Mouse (Mus musculus) urinary bladder, postnatal 10 days (tissue): ENCODE measurements around the gene Dlk2.

Source experiments
- DNase-seq: peaks from one replicate; pipeline ENCODE4 v3.0.0; 2022; ENCODE audit warnings: low spot score

Gene Dlk2

DNA sequence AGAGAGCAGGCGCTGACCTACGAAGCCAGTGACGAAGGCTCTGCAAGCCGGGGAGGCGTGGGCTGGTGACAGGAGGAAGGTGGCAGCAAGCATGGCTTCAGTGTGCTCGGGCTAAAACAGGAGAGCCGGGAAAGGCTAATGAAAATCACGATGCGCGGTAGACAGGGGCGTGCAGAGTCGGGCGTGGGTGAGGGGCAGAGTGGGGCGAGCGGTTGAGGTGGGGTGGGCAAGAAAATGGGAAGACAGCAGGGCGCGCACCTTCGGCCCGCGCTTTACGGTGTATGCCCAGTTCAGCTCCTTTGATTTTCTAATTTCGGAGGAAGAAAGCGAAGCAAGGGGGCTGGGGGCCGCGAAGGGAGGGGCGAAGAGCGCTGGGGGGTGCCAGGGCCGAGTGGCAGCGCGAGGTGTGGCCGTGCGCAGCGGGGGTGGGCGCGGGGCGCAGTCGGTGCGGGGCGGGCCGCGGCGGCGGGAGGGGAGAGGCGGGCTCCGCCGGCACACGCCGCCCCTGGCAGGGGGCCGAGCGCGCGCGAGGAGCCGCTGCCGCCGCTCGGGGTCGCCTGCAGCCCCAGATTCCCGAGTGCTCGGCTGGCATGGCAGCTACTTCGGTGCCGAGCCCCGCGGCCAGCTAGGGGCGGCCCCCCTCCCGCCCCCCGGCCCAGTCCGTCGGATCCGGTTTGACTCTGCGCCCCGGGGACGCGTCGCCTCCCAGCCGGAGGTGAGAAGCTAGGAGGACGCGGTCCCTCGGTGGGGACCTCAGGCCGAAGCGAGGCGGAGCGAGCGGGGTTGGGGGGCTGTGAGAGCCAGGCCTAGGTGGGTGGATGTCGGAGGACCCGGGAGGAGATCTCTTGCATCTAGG lies at the start of gene Dlk2:
Gene Dlk2, plus strand, starts transcription at position 58 of the 856 bp plus-strand sequence.
- no peak for DNase-seq

DNA sequence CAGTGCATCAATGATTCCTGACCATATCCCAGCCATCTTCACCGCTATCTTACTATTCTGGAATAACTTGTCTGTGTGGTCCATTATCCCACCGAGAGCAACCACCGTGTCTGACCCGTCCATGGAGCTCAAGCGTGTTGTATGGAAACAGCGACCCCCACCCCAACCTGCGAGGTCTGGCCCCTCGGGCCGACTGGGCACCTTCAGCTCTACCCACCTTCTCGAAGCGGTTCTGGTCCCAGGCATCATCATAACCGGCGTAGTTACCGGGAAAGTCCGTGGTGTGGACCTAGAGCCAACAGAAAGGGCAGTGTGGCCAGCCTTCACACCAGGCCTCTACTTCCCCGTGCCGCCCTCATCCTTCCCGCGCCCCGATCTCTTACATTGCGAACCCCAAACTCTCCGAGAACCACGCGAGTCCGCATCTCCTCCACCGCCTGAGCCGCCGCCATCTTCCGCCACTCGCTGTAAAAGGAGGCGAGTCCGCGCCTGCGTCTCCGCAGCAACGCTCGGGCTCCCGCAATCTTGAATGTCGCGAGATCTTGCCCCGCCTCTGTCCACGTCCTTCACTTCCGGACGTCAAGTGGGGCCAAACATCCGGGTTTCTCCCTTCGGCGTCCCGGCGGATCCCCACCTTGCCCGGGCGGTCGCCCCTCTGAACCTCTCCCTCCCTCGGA lies 49.6 kb upstream of the Dlk2 start, which contains the start of the genes Polr1c and Yipf3:
Gene Polr1c, minus strand, starts transcription at position 543 of the 677 bp plus-strand sequence.
Gene Yipf3, plus strand, starts transcription at position 569 of the 677 bp plus-strand sequence.
- peak; percentile 85 for DNase-seq

GRCm38 (mm10) chr17:46248189-46248522 lies 49.1 kb upstream of the Dlk2 start:
- no peak for DNase-seq

GRCm38 (mm10) chr17:46251174-46251573 lies 46.0 kb upstream of the Dlk2 start:
- DNase-seq: no peak

DNA sequence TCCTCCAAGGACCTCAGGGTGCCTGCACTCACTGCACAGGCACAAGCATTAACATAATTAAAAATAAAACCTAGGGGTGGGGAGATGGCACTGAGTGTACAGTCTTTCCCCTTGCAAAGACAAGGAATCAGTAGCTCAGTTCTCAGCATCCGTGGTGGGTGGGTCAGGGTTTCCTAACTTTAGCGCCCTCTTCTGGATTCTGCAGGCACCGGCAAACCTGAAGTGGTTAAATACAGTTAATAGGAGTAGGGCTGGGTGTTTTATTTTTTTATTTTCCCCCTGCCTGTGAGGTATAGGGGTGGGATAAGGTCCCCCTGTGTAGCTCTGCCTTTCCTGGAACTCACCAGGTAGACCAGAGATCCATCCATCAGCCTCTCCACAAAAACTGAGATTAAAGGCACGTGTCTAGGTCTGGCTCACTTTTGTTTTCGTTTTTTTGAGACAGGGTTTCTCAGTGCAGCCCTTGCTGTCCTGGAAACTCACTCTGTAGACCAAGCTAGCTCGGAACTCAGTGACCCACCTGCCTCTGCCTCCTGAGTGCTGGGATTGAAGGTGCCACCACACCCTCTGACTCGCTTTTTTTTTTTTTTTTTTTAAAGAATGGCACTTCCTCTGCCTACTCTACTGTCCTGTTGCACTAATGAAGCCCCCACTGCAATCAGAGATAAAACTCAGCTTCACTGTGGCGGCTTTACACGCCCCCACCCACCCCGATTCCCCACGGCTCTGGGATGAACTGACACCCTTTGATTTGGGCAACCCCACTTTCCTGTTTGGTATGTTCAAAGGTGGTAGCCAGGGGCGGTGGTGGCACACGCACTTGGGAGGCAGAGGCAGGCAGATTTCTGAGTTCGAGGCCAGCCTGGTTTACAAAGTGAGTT lies 44.4 kb upstream of the Dlk2 start:
- no peak for DNase-seq

- peak; percentile 67 for DNase-seq
Observed at GRCm38 (mm10) chr17:46253452-46254084, 43.7 kb upstream of the Dlk2 start, which contains the start of gene Lrrc73. TSS of gene Lrrc73 (plus strand) at chr17:46253531.

DNA sequence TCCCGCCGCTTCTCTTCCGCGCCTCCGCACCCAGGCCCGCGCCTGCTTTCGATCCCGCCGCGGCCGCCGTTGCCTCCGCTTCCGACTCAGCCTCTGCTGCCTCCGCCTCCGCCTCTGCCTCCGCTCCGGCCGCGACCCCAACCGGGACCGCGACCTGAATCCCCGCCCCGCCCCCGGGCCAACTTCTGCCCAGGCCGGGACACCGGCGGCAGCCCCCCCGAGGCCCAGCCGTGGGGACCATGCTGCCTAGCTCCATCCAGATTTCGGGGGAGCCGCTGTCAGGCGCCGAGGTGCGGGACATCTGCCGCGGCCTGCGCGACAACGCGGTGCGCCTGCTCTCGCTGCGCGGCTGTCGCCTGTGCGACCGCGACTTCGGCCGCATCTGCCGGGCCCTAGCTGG lies 43.1 kb upstream of the Dlk2 start:
- DNase-seq: no peak

DNA sequence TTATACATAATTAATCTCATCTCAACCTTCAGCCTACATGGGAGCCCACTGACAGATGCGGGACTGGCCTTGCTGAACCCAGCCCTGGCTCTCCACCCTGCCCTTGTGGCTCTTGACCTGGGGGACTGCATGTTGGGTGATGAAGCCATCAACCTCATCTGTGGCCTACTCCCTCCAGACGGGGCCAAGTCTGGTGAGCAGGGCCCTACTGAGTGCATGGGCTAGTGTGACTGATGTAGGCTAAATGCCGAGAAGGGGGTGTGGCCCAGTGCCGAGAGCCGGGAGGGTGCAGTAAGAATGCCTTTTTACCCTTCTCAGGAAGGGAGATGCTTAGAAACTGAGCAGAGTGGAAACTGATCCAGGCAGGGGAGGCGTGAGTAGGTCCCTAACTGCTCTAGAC lies 42.1 kb upstream of the Dlk2 start:
- DNase-seq: no peak

- no peak for DNase-seq
Observed at GRCm38 (mm10) chr17:46258279-46259053, 38.8 kb upstream of the Dlk2 start.

GRCm38 (mm10) chr17:46259675-46260074 lies 37.5 kb upstream of the Dlk2 start:
- no peak for DNase-seq

DNA sequence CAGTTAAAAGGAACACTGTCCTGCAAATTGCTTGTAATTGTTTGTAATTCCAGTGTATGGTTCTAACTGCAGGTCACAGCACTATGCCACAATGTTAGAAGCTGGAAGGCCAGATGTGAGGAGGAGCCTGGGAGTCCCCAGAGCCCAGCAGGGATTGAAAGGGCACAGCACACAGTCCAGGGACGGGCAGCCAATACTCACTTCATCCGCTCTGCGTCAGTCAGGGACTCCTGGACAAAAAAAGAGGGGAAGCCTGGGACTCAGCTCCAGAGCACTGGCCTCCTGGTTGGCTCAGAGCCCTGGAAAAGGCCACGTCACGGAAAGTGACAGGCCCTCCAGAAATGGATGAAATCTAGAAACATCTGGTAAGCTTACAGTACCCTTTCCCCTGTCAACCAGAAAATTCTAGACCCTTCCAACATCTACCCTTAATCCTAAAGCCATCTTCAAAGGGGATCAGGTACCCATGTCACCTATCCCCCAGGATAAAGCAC lies 35.0 kb upstream of the Dlk2 start:
- DNase-seq: no peak

- DNase-seq: no peak
Observed at GRCm38 (mm10) chr17:46265502-46265901, 31.7 kb upstream of the Dlk2 start.

DNA sequence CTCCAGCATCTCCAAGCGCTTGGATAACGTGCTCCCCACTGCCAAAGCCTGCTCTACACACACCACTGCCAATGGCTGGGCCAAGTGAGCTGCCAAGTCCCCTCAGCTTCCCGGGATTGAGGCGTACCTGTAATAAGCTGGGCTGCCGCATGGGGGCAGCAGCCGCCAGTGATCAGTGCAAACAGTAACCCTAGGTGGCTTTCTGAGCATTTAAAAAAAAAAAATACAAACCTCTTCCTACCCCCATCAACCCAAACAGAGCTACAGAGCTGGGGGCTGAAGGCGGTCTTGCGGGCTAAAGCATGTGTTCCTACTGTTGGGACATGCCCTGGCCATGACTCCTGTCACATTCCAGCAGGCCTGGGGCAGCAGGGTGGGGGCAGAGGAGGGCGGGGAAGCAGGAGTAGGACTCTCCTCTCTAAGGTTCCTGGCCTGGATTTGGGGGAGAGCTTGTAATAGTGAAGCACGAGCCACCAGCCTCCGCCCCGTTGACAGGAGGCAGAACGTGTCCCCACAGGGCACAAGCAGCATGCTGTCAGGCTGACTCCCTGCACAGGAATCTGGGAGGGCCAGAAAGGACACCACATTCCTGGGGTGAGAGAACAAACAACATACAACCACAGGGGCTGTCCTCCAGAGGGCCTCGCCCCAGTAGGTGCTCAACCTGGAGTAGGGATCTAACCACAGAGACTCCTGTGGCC lies 31.2 kb upstream of the Dlk2 start:
- no peak for DNase-seq

GRCm38 (mm10) chr17:46266986-46267385 lies 30.2 kb upstream of the Dlk2 start:
- DNase-seq: no peak

GRCm38 (mm10) chr17:46267511-46267910 lies 29.7 kb upstream of the Dlk2 start:
- DNase-seq: no peak

- DNase-seq: no peak
Observed at GRCm38 (mm10) chr17:46268026-46268720, 29.0 kb upstream of the Dlk2 start.

DNA sequence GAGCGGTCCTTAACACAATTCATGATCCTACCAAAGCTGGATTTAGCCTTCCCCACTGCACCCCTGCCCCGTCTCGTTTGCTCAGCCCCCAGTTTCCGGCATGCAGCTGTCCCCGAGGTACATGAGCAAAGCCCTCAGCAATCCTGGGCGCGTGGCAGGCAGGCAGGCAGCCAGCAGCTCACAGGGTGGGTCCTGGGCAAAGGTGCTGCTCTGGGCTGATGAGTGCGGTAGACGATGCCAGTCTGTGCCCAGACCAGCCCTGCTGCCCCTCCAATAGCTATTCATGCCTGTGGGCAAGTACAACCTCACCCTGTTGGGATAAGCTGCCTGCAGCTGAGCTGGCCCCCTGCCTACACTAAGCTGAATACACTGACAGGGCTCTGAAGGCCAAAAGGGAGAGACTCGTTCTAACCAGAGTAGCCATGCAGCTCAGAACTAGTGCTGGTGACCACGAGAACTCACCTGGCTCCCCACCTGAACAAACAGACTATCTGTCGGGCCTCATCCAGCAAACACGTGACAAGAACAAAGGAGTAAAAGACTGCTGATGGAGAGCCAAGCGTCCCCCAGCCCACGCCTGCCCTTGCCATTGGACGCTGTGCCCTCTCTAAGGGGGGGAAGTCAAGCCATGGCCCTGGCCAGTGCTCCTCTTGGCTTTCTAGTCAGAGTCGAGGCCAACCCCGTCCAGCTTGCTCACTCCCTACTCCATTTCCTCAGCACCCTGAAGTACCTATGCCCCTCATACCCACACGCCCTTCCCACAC lies 27.3 kb upstream of the Dlk2 start:
- no peak for DNase-seq

GRCm38 (mm10) chr17:46272058-46272457 lies 25.2 kb upstream of the Dlk2 start:
- no peak for DNase-seq

GRCm38 (mm10) chr17:46272675-46273074 lies 24.5 kb upstream of the Dlk2 start:
- DNase-seq: no peak
